15 mouse cellular contexts compared by ENCODE assay signal in genomic region chr2:14875121-14875520, GRCm38 (mm10).
A peak's percentile ranks its signal among the peaks of the same experiment; 100 is the strongest.
DNase-seq lines count a peak whose midpoint lies in the region; ATAC-seq and TF ChIP-seq lines count a peak whose summit lies in the region.
"Had no signal": no experiment of that assay in that cellular context is flagged by ENCODE, and none has a peak within 500 bp of the region (broad histone marks: within the 10 kb centered on the region; RNA-seq: fewer than 3 reads in every experiment).

No protein-coding gene starts in this region.

- no peak overlapping the region for H3K4me3 ChIP-seq in hindbrain, embryonic 11.5 days (ENCODE audit: low read depth, low read length)
- H3K4me3 ChIP-seq in hindbrain, embryonic 10.5 days = no peak overlapping the region
- H3K4me3 ChIP-seq in hindbrain, embryonic 14.5 days (replicated peaks; ENCODE audit: low read length) = peak overlapping the region; percentile 26
- peak overlapping the region; percentile 31 for H3K4me3 ChIP-seq in midbrain, embryonic 14.5 days (replicated peaks; ENCODE audit: low read depth, low read length)

- no peaks in the 10 kb centered on the region for H3K36me3 ChIP-seq in hindbrain, embryonic 11.5 days (ENCODE audit: control insufficient read depth, insufficient read depth, low read length)
- H3K36me3 ChIP-seq in hindbrain, embryonic 10.5 days = no peaks in the 10 kb centered on the region
- H3K36me3 ChIP-seq in hindbrain, embryonic 14.5 days (replicated peaks; ENCODE audit: control insufficient read depth, insufficient read depth) = no peaks in the 10 kb centered on the region
- no peaks in the 10 kb centered on the region for H3K36me3 ChIP-seq in midbrain, embryonic 14.5 days (ENCODE audit: control insufficient read depth, insufficient read depth, low read length)

- H3K4me1 ChIP-seq in hindbrain, embryonic 11.5 days (replicated peaks; ENCODE audit: control insufficient read depth, insufficient read depth, low read length) = no peaks in the 10 kb centered on the region
- peaks cover 28% of the 10 kb centered on the region for H3K4me1 ChIP-seq in hindbrain, embryonic 10.5 days (replicated peaks)
- peaks cover 12% of the 10 kb centered on the region; the same call in 1 of the 2 replicates for H3K4me1 ChIP-seq in hindbrain, embryonic 14.5 days (replicated peaks; ENCODE audit: control insufficient read depth, insufficient read depth, low read length)
- H3K4me1 ChIP-seq in midbrain, embryonic 14.5 days (ENCODE audit: control insufficient read depth, insufficient read depth, low read length) = peaks cover 19% of the 10 kb centered on the region

- DNase-seq in hindbrain, embryonic 11.5 days (ENCODE audit: low spot score) = peak; percentile 3
- DNase-seq in hindbrain, embryonic 10.5 days (ENCODE audit: low spot score) = no peak
- DNase-seq in brain, embryonic 14.5 days (ENCODE audit: low read depth) = peak; percentile 22
- peak; percentile 57 for DNase-seq in hindbrain, embryonic 14.5 days (ENCODE audit: low spot score)
- DNase-seq in midbrain, embryonic 14.5 days = peak; percentile 39
- DNase-seq in thymus, adult 18-20 months = no peak
- DNase-seq in retina, embryonic 14.5 days (ENCODE audit: low spot score) = no peak
- no peak for DNase-seq in ovary, postnatal 10 days (ENCODE audit: low spot score)
- DNase-seq: B cell, adult 2 months; gastrocnemius, postnatal 36 days; heart, postnatal 14 days; layer of hippocampus, postnatal 36 days; left cerebral cortex, postnatal 4 days; lung, postnatal 10 days had no signal

- no peak for TF ChIP-seq CTCF in brain, embryonic 14.5 days (IDR thresholded peaks at IDR 0.05; ENCODE audit: borderline replicate concordance, extremely low read depth, insufficient read depth, insufficient read length)

- no peak for TF ChIP-seq POLR2A in brain, embryonic 14.5 days (IDR thresholded peaks at IDR 0.05; ENCODE audit: borderline replicate concordance, extremely low read depth, insufficient read depth, insufficient read length, poor library complexity, severe bottlenecking)

- no peak overlapping the region for H3K27ac ChIP-seq in hindbrain, embryonic 11.5 days (ENCODE audit: low read depth, low read length)
- H3K27ac ChIP-seq in hindbrain, embryonic 10.5 days = no peak overlapping the region; the same call in 1 of the 2 replicates
- peak overlapping the region; percentile 16 for H3K27ac ChIP-seq in hindbrain, embryonic 14.5 days
- H3K27ac ChIP-seq in midbrain, embryonic 14.5 days (replicated peaks; ENCODE audit: low read depth, low read length) = 0 out of 2 replicates have a peak overlapping the region, but pooled peaks have one; percentile 52

- no peaks in the 10 kb centered on the region for H3K27me3 ChIP-seq in hindbrain, embryonic 11.5 days (ENCODE audit: control insufficient read depth, insufficient read depth, low read length)
- no peaks in the 10 kb centered on the region for H3K27me3 ChIP-seq in hindbrain, embryonic 10.5 days (ENCODE audit: insufficient read depth, poor library complexity, severe bottlenecking)
- H3K27me3 ChIP-seq in hindbrain, embryonic 14.5 days (ENCODE audit: control insufficient read depth, insufficient read depth, low read length) = no peaks in the 10 kb centered on the region
- no peaks in the 10 kb centered on the region for H3K27me3 ChIP-seq in midbrain, embryonic 14.5 days (ENCODE audit: control insufficient read depth, insufficient read depth, low read length)

- no peak for ATAC-seq in hindbrain, embryonic 11.5 days (ENCODE audit: low FRiP score)
- ATAC-seq in hindbrain, embryonic 14.5 days (ENCODE audit: low FRiP score) = no peak
- ATAC-seq in midbrain, embryonic 14.5 days (ENCODE audit: low FRiP score, low TSS enrichment) = no peak

- no peaks in the 10 kb centered on the region for H3K9me3 ChIP-seq in hindbrain, embryonic 11.5 days (ENCODE audit: control insufficient read depth, low read length)
- H3K9me3 ChIP-seq in hindbrain, embryonic 10.5 days = no peaks in the 10 kb centered on the region
- H3K9me3 ChIP-seq in hindbrain, embryonic 14.5 days (ENCODE audit: control insufficient read depth, low read length) = no peaks in the 10 kb centered on the region
- H3K9me3 ChIP-seq in midbrain, embryonic 14.5 days (ENCODE audit: control insufficient read depth, low read length) = no peaks in the 10 kb centered on the region

- no peak overlapping the region for H3K9ac ChIP-seq in hindbrain, embryonic 11.5 days (ENCODE audit: low read depth, low read length)
- H3K9ac ChIP-seq in hindbrain, embryonic 14.5 days = peak overlapping the region; percentile 55
- no peak overlapping the region; the same call in 1 of the 2 replicates for H3K9ac ChIP-seq in midbrain, embryonic 14.5 days (replicated peaks; ENCODE audit: low read length)

- H3K4me2 ChIP-seq in hindbrain, embryonic 11.5 days (replicated peaks; ENCODE audit: low read depth, low read length) = no peak overlapping the region
- H3K4me2 ChIP-seq in hindbrain, embryonic 14.5 days (replicated peaks) = peak overlapping the region; percentile 52
- peak overlapping the region; percentile 53 for H3K4me2 ChIP-seq in midbrain, embryonic 14.5 days (ENCODE audit: low read length)
- H3K4me2 ChIP-seq: heart, embryonic 11.5 days had no signal

- WGBS in hindbrain, embryonic 11.5 days = 26% methylated on average over 2 of the region's 2 CpGs
- 19% methylated on average over 2 of the region's 2 CpGs for WGBS in hindbrain, embryonic 10.5 days
- 16% methylated on average over 2 of the region's 2 CpGs for WGBS in hindbrain, embryonic 14.5 days
- 13% methylated on average over 2 of the region's 2 CpGs for WGBS in midbrain, embryonic 14.5 days

Comparison
In these comparisons a context has a peak if more than half of its experiments do, and no peak if none do; other contexts are left out.
1. DNase-seq: peak in hindbrain, embryonic 11.5 days (single experiment), brain, embryonic 14.5 days (single experiment), hindbrain, embryonic 14.5 days (single experiment) and midbrain, embryonic 14.5 days (single experiment); none in hindbrain, embryonic 10.5 days (single experiment), thymus, adult 18-20 months (0 of 2), retina, embryonic 14.5 days (single experiment) and ovary, postnatal 10 days (single experiment).
2. H3K27ac ChIP-seq: peak in hindbrain, embryonic 14.5 days (single experiment) and midbrain, embryonic 14.5 days (single experiment); none in hindbrain, embryonic 11.5 days (single experiment) and hindbrain, embryonic 10.5 days (single experiment).
3. H3K4me3 ChIP-seq: peak in hindbrain, embryonic 14.5 days (single experiment) and midbrain, embryonic 14.5 days (single experiment); none in hindbrain, embryonic 11.5 days (single experiment) and hindbrain, embryonic 10.5 days (single experiment).